Mouse (Mus musculus) cerebellum, postnatal 10 days (tissue): ENCODE measurements around the gene Itgb4.
A peak's percentile ranks its signal among the peaks of the same experiment; 100 is the strongest.
"Not testable (repeated sequence)": the region's sequence is repeated elsewhere in the genome, so short reads cannot be mapped to it uniquely, and the experiment has no call there.

ENCODE experiments used
- DNase-seq, 2 experiments: peaks; one replicate each; pipeline ENCODE4 v3.0.0; 2021; ENCODE audit warnings: mixed read lengths in 2 of 2

Itgb4 gene

DNA sequence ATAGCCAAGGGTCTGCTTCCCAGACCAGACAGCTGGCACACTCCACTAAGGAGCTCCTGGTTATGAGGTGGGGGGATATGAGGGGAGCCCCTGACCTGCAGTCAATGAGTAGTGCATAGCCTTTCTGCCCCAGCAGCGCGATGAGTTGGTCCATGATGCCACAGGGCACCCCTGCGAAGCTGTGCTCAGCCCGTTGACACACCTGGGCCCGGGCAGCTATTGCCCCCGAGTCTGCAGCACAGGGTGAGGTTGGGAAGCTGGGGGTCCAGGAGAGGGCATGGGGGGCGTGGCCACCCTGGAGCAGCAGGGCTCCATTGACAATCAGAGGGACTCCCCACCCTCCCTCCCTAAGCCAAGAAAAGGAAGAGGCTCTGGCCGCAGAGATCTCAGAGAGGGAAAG is 35.6 kb downstream of the Itgb4 start:
- no peak for DNase-seq

GRCm38 (mm10) chr11:116010948-116011347 is 36.4 kb downstream of the Itgb4 start:
- peak in 1 of 2 experiments; percentile 46 for DNase-seq

GRCm38 (mm10) chr11:116011529-116012261 is 37.2 kb downstream of the Itgb4 start:
- DNase-seq = no peak

DNA sequence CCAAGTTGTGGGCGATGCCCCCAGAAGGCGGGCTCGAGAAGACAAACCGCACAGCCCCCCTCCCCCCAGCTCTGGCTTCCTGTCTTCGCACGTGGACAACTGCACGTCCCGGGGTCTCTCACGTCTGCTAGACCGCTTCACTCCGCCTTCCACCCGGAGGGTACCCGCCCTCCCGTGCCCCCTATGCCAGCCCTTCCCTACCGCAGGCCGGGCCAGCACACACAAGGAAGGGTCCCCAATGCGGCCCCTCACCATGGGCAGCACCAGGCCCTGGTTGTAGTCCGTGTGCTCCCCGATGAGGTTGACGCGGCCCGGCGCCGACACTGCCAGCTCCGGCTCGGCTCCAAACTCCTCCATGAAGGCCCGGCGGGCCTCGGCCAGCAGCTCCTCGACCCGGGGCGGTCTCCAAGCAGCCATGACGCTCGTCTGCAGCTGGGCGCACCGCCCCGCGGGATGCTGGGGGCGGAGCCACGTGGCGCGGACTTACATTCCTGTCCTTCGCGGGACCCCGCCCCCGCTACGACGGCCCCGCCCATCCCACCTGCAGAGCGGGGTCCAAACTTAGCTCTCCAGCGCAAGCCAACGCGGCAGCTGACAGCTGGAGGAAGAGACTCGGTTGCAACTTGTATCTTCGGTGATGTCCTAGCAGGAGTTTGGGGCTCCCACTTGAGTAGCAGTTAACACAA is 37.9 kb downstream of the Itgb4 start, which contains the start of gene Galk1:
Galk1 (minus strand) TSS at position 458 of the 686 bp plus-strand sequence.
- DNase-seq = peak; percentile 81 to 89

DNA sequence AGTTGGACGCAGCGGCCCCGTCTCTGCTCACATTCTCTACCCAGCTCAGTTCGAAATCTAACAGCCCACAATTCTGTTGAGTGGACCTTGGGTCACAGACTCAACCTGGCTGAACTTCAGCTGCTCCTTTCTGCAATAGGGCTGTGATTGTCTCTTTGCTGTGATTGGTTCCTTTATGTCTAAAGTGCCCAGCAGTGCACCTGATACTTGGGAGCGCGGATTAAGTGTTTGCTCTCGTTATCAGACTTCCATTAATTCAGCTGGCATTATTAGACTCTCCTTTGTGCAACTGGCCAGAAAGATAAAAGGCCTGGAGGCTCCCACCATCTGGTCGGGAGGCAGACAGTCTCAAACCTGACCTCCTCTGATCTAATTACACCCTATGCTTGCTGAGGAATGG is 40.3 kb downstream of the Itgb4 start:
- no peak for DNase-seq

DNA sequence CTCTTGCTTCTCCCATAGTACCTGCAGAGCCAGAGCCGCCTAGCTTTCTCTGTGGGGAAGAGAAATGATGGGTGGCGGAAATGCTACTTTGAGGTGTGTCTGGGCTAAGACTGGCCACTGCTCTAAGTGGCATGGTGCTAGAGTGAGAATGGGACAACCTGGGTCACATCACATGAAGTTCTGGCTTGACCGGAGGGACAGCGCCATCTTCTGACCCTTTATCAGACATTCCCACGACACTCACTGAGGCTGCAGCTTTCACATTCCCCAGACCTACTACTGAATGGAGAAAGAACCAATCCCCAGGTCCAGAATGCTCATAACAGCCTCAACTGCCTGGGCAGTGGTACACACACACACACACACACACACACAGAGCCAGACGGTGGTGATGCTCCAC is 43.6 kb downstream of the Itgb4 start:
- DNase-seq = peak; percentile 79 to 84

- not testable (repeated sequence) for DNase-seq
Measured at GRCm38 (mm10) chr11:116018867-116019266, 44.4 kb downstream of the Itgb4 start.

DNA sequence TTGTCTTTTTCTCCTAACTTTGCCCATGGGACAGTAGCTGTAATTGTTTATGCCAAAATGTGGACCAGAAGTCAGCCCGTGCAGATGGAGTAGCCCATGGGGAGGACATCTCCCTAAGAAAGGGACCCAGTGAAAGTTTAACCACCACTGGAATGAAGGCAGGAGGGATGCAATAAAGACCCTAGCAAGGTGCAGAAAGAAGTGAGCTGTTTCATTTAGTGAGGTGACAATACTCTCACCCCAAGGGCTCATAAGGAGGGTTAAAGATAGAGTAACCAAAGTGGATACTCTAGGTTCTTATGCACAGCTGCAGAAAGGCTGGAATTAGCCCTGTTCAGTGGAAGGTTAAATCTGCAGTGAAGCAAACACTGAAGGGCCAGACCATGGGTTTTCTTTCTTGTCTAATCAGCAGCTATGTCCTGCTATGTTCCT is 44.9 kb downstream of the Itgb4 start:
- DNase-seq = peak in 1 of 2 experiments; percentile 39

DNA sequence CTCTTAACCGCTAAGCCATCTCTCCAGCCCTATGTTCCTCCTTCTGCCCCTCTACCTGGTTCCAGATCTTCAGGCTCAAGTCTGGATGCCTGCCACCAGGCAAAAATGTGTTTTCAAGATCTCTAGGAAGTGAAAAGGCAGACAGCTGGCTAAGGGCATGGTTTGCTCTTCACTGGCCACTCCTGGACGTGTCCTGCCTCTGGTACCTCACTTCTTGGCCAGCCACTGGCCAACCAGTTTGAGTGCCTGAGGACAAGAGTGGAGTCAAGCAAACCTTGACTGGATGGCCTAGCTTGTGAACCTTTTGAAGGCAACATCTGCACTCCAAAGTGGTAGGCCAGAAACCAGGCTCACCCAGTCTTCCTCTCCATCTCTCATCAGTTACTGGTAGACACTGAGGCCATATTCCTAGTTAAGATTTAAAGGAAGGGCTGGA is 45.5 kb downstream of the Itgb4 start:
- peak in 1 of 2 experiments; percentile 75 for DNase-seq

- DNase-seq = peak in 1 of 2 experiments; percentile 57
Measured at GRCm38 (mm10) chr11:116020519-116020922, 46.0 kb downstream of the Itgb4 start.

- DNase-seq = peak in 1 of 2 experiments; percentile 38
Measured at GRCm38 (mm10) chr11:116021328-116022220, 47.1 kb downstream of the Itgb4 start.

GRCm38 (mm10) chr11:116022256-116022780 is 47.8 kb downstream of the Itgb4 start:
- peak in 1 of 2 experiments; percentile 64 for DNase-seq

GRCm38 (mm10) chr11:116023074-116023770 is 48.7 kb downstream of the Itgb4 start:
- DNase-seq = peak in 1 of 2 experiments; percentile 62

DNA sequence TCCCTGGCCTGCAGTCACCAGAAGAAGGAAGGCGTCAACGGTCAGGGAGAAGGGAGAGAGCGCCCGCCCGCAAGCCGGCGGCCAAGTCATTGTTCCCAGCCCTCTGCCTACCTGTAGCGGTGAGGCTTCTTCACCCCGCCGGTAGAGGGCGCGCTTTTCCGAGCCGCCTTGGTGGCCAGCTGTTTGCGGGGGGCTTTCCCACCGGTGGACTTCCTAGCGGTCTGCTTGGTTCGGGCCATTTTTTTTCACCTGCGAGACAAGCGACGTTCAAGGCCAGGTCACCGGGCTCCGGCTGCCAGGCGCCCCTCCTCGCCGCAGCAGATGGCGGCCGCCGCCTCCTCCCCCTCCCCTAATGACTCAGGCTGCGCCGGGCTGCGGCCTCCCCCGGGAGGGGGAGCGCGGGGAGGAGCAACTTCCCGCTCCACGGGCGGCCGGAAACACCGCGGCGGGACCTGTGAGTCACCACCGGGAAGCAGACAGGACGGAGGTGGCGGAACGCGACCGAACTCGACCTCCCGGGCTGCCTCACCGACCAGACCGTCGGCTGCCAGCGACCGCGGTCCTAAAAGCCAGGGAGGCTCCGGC is 49.4 kb downstream of the Itgb4 start:
- peak; percentile 90 for DNase-seq

- DNase-seq = peak; percentile 97
Measured at GRCm38 (mm10) chr11:116024356-116024808, 49.9 kb downstream of the Itgb4 start.

- peak; percentile 66 to 75 for DNase-seq
Measured at GRCm38 (mm10) chr11:116025056-116025845, 50.7 kb downstream of the Itgb4 start.

- DNase-seq = no peak
Measured at GRCm38 (mm10) chr11:116027756-116028155, 53.2 kb downstream of the Itgb4 start, which contains the start of gene H3f3b. TSS of gene H3f3b (minus strand) at chr11:116027962.

DNA sequence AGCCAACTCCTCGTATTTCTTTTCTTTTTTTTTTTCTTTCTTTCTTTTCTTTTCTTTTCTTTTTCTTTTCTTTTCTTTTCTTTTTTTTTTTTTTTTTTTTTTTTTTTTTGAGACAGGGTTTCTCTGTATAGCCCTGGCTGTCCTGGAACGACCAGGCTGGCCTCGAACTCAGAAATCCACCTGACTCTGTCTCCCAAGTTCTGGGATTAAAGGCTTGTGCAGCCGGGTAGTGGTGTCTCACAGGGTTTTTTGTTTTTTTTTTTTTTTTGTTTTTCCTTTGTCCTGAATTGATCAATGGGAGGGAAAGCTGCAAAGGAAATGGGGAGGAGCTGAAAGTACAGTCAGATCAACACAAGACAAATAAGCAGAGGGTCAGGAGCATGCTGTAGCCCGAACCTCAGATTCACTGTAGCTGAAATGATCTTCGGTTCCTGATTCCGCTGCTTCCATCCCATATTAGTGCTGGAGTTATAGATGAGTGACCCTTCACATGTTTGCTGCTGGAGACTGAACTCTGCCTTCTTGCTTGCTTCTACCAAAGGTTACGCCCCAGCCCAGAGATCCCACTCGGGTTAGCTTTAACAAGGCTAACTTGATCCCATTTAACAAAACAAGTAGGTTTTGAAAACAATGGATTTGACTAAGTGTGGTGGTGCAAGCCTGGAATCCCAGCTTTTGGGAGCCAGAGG is 53.8 kb downstream of the Itgb4 start:
- no peak for DNase-seq

DNA sequence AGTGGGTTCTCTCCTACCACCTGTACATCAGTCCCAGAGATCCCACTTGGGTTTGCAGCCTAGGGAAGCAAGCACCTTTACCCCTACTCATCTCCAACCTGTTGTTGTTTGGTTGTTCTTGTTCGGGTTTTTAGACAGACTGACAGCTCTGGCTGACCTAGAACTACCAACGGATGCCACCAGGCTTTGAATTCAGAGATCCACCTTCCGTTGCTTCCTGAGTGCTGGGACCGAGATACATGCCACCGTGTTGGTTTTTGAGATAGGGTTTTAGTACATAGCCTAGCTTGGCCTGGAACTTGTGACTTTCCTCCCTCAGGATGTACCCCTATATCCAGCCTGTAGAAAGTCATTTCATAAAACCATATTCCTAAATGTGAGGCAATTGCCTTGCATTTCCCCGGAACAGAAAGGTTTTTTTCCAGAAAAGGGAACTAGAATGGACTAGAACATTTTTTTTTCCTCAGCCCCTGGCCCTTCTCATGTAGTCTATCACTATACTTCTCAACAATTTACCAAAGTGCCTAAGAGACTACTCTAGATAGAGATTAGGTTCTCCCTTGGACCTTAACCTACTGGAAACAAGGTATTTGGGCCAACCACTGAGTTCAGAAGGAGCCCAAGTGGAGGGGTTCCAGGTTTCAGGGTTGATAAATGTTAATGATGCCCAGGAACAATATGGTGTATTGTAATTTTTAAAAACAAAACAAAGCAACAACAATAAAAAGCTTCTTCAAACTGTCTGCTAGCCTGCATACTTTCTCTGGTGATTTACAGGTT is 54.8 kb downstream of the Itgb4 start:
- no peak for DNase-seq
